In the genomic region with DNA sequence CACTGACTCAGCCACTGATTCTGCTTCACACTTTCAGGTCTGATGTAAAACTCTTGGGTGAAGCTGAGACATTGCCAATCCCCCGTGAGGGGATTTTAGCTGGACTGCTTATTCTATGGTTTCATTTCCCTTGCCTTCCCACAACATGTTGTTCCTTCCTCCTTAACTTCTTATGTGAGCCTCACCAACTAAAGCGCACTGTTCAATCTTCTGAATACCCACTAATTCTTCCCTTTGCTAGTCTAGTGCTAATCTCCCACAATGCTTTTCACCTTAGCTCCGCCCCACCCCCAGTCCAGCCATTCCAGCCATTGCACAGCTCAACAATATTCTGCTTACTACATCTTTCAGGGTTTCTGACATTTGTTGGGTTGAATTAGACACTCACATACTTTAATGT, we compare ENCODE assay signal across 21 mouse cellular contexts.
A peak's percentile ranks its signal among the peaks of the same experiment; 100 is the strongest.
DNase-seq lines count a peak whose midpoint lies in the region; ATAC-seq and TF ChIP-seq lines count a peak whose summit lies in the region.
"Had no signal": no experiment of that assay in that cellular context is flagged by ENCODE, and none has a peak within 500 bp of the region (broad histone marks: within the 10 kb centered on the region; RNA-seq: fewer than 3 reads in every experiment).

No protein-coding gene starts in this region.

- peak; percentile 66 for ATAC-seq in granulocyte monocyte progenitor cell, adult 5-6 weeks (replicated peaks; ENCODE audit: poor library complexity, severe bottlenecking)
- no peak for ATAC-seq in forebrain, postnatal 0 days
- ATAC-seq: Patski had no signal

- WGBS in kidney, adult 2 months: 95% methylated on average over 3 of the region's 3 CpGs
- 93% methylated on average over 3 of the region's 3 CpGs for WGBS in forebrain, postnatal 0 days

- H3K4me1 ChIP-seq in kidney, adult 2 months (ENCODE audit: control insufficient read depth, insufficient read depth, low read length): no peaks in the 10 kb centered on the region
- no peaks in the 10 kb centered on the region for H3K4me1 ChIP-seq in forebrain, postnatal 0 days (ENCODE audit: insufficient read depth)
- H3K4me1 ChIP-seq: forebrain, embryonic 12.5 days; hindbrain, embryonic 10.5 days; neural tube, embryonic 13.5 days had no signal

- TF ChIP-seq POLR2A in kidney, adult 2 months (IDR thresholded peaks at IDR 0.05; ENCODE audit: low read depth, low read length): no peak

- H3K4me3 ChIP-seq in kidney, adult 2 months (ENCODE audit: insufficient read depth, low read depth, low read length): no peak overlapping the region
- no peak overlapping the region for H3K4me3 ChIP-seq in forebrain, postnatal 0 days (ENCODE audit: low read depth, low read length)
- H3K4me3 ChIP-seq: forebrain, embryonic 12.5 days; hindbrain, embryonic 10.5 days; layer of hippocampus, adult 2 months; limb, embryonic 13.5 days; lung, embryonic 15.5 days; neural tube, embryonic 13.5 days had no signal

- no peak for TF ChIP-seq CTCF in kidney, adult 2 months (conservative IDR thresholded peaks at IDR 0.05; ENCODE audit: insufficient read depth, insufficient read length, low read depth, low read length)
- no peak for TF ChIP-seq CTCF in forebrain, postnatal 0 days (IDR thresholded peaks at IDR 0.05; ENCODE audit: low read depth)

- no peak overlapping the region for H3K9ac ChIP-seq in forebrain, postnatal 0 days
- H3K9ac ChIP-seq: forebrain, embryonic 12.5 days; limb, embryonic 13.5 days; lung, embryonic 15.5 days; neural tube, embryonic 13.5 days had no signal

- H3K27ac ChIP-seq in kidney, adult 2 months (ENCODE audit: insufficient read depth, low read depth, low read length): no peak overlapping the region
- H3K27ac ChIP-seq in forebrain, postnatal 0 days (ENCODE audit: low read depth, low read length): no peak overlapping the region
- H3K27ac ChIP-seq: forebrain, embryonic 12.5 days; hindbrain, embryonic 10.5 days; layer of hippocampus, adult 2 months; limb, embryonic 13.5 days; lung, embryonic 15.5 days; neural tube, embryonic 13.5 days had no signal

- no peaks in the 10 kb centered on the region for H3K9me3 ChIP-seq in forebrain, postnatal 0 days (ENCODE audit: low read length)
- H3K9me3 ChIP-seq: forebrain, embryonic 12.5 days; hindbrain, embryonic 10.5 days; limb, embryonic 13.5 days; lung, embryonic 15.5 days; neural tube, embryonic 13.5 days had no signal

- H3K4me2 ChIP-seq in forebrain, postnatal 0 days (ENCODE audit: low read depth): no peak overlapping the region
- H3K4me2 ChIP-seq: forebrain, embryonic 12.5 days; limb, embryonic 13.5 days; lung, embryonic 15.5 days; neural tube, embryonic 13.5 days had no signal

- H3K36me3 ChIP-seq in kidney, adult 2 months (ENCODE audit: control insufficient read depth, insufficient read depth, low read length): no peaks in the 10 kb centered on the region
- no peaks in the 10 kb centered on the region for H3K36me3 ChIP-seq in forebrain, postnatal 0 days (ENCODE audit: insufficient read depth)
- H3K36me3 ChIP-seq: forebrain, embryonic 12.5 days; hindbrain, embryonic 10.5 days; limb, embryonic 13.5 days; lung, embryonic 15.5 days; neural tube, embryonic 13.5 days had no signal

- no peaks in the 10 kb centered on the region for H3K27me3 ChIP-seq in kidney, adult 2 months (replicated peaks; ENCODE audit: control insufficient read depth, insufficient read depth, low read length)
- H3K27me3 ChIP-seq in forebrain, postnatal 0 days (ENCODE audit: insufficient read depth, low read length): no peaks in the 10 kb centered on the region
- H3K27me3 ChIP-seq: forebrain, embryonic 12.5 days; neural tube, embryonic 13.5 days; Patski had no signal

- peak; percentile 12 for DNase-seq in kidney, adult 2 months
- DNase-seq in kidney, postnatal 14 days: no peak
- peak; percentile 10 for DNase-seq in lung, postnatal 36 days
- no peak for DNase-seq in lung, postnatal 4 days
- peak; percentile 22 for DNase-seq in telencephalon, adult 2 months (ENCODE audit: low read depth, low spot score)
- no peak for DNase-seq in cerebellum, adult 11-12 months
- no peak for DNase-seq in forebrain, postnatal 0 days
- DNase-seq: adrenal gland, postnatal 25 days; cerebellum, adult 9-11 months; embryo, embryonic 11 days; gastrocnemius, postnatal 36 days; kidney, adult 8-10 months; right cerebral cortex, postnatal 14 days had no signal

Comparison
In these comparisons a context has a peak if more than half of its experiments do, and no peak if none do; other contexts are left out.
1. DNase-seq: peak in kidney, adult 2 months (single experiment), lung, postnatal 36 days (single experiment) and telencephalon, adult 2 months (single experiment); none in kidney, postnatal 14 days (single experiment), lung, postnatal 4 days (0 of 2), cerebellum, adult 11-12 months (single experiment) and forebrain, postnatal 0 days (single experiment).